Mouse (Mus musculus) megakaryocyte-erythroid progenitor cell, adult 5-6 weeks (primary cell): ENCODE results near the gene Ftl1. TPM values are rescaled to one million over a fixed set of nuclear protein-coding genes. Genes with fewer than 3 reads are reported as not detected.
"Not testable (repeated sequence)": the region's sequence is repeated elsewhere in the genome, so short reads cannot be mapped to it uniquely, and the experiment has no call there.

Experiments used
- ATAC-seq: replicated peaks from 2 replicates; pipeline ENCODE4 v1.8.0; 2016; ENCODE audit warnings: mild to moderate bottlenecking, inconsistent platforms; ENCODE audit not compliant: severe bottlenecking, poor library complexity, low FRiP score, low TSS enrichment
- total RNA-seq, 2 experiments: library from RNA; stranded (forward) in 1 of 2; stranded (reverse) in 1 of 2; fragments of 200-1000, 215-1000 nt in 1 of 2; fragments of >200 nt in 1 of 2; fragmentation: Nextera tagmentation in 1 of 2; gene quantifications; 2 replicates each; pipeline ENCODE4 v1.2.3; 2014 to 2017

Gene Ftl1
- total RNA-seq (2014; fragmentation: Nextera tagmentation): 1,148 and 1,512 TPM in 2 replicates
- 490 and 578 TPM in 2 replicates for total RNA-seq (2017)

DNA sequence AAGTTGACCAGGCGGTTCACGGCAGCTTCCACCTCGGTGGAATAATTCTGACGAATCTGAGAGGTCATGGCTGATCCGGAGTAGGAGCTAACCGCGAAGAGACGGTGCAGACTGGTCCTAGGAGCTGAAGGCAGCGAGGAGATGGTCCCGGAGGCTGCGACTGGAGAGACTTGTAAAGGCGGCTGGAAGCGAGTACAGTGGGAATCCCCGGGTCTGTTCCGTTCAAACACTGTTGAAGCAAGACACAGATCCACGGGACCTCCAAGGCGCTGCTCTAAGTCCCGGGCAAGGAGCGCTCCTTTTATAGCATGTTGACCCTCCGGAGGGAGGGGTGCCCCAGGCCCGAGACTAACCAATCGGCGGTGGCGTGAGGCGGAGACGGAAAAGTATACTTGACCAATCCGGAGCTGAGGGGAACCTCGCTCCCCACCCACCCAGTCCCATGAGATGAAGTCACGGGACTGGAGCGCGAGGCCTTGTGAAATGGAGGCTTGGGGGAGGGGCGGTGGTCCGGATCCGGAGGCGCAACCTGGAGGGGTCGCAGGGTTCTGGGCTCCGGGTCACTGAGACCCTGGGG, at the start of gene Ftl1:
Ftl1 (minus strand) TSS at position 321 of the 577 bp plus-strand sequence.
- peak; percentile 82 for ATAC-seq

DNA sequence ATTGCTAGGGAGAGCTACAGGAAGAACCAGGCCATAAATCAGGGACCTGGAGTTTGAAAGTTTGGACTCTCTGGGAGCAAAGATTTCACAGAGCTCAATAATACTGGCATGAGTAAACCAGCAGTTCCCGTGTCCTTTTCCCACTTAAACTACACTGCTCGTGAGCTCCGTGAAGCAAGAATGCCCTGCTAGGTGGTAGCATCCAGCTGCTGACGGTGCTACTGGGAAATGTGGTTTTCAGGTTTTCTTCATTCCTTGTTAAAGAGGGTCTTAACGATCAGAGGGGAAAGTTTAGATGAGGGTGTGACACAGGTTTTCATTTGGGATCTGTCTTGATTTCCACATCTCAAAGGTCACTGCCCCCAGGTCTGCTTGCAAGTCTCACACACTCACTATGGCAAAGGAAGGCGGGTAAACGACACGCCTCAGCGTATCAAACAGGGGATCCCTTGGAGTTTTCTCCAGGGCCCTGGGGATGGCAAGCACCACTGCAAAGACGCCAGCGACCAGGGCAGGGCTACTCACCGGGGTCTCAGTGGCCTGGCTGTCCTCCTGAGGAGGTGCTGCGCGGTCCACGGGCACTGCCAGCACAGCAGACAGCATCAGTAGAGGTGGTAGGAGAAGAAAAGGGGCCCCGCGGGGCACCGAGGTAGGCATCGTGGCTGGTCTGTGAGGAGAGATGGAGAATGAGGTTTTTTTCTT, 49.6 kb upstream of the Ftl1 start:
- peak; percentile 32 for ATAC-seq

- ATAC-seq: peak; percentile 80
Measured at GRCm38 (mm10) chr7:45508561-45508960, 48.9 kb upstream of the Ftl1 start.

- ATAC-seq: no peak
Measured at GRCm38 (mm10) chr7:45507583-45507982, 47.9 kb upstream of the Ftl1 start.

DNA sequence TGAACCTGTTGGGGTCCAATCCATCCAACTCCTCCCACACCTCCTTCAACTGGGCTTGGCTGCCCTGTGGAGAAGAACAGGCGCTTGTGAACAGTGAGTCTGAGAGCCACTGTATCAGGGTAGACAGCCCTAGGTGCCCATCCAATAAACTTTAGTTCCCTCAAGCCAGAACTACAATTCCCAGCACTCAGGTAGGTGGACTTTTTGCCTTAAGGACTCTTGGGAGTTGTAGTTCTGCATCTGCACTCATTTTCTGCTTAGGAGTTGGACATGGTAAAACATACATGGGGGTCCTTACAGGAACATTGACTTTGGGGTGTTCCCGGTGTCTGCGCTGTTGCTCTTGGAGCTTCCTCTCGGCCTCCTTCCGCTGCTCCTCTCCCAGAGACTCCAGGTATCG, 38.7 kb upstream of the Ftl1 start:
- no peak for ATAC-seq

- ATAC-seq: no peak
Measured at GRCm38 (mm10) chr7:45494548-45494947, 34.9 kb upstream of the Ftl1 start.

DNA sequence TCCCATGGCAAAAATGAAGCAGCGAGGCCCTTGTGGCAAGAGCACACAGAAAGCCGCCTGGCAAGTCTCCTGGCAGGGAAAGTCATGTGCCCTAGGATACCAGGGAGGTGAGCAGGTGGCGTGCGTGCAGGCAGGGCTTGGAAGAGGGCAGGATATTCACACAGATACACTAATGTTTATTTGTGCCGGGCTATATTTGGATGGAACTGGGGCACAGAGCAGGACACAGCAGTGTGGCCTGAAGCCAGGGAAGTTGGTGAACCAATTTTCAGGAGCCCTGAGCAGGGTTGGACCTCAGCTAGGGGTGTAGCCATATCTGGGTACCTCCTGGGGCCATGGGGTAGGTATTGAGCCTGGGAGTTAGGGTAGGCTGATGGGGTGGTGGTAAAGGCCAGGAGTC, 33.3 kb upstream of the Ftl1 start:
- ATAC-seq: no peak

DNA sequence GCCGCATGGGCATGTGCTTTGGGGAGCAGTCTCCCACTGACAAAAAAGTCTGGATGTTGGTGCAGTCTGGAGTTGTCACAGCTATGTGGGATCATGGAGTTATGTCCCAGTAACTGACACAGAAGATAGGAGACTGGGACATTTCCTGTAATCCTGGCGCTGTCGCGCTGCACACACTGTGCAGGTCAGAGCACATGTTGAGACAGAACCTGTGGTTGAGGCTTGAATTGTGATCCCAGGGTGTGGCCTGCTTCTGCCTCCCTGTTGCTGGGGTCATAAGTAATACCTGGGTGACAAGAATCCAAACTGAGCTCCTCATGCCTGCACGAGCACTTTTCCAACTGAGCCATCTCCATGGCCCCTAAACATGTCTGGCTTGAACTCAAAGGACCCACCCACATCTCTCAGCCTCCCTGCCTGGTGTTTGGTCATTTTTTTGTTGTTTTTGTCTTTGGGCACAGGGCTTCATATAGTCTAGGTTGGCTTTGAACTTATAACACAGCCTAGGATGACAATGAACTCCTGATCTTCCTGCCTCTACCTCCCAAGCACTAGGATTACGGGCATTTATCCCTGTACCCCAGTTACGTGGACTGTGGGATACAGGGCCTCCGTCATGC, 32.7 kb upstream of the Ftl1 start:
- no peak for ATAC-seq

- peak; percentile 58; the same call in 1 of the 2 replicates for ATAC-seq
Measured at GRCm38 (mm10) chr7:45491264-45491663, 31.6 kb upstream of the Ftl1 start.

DNA sequence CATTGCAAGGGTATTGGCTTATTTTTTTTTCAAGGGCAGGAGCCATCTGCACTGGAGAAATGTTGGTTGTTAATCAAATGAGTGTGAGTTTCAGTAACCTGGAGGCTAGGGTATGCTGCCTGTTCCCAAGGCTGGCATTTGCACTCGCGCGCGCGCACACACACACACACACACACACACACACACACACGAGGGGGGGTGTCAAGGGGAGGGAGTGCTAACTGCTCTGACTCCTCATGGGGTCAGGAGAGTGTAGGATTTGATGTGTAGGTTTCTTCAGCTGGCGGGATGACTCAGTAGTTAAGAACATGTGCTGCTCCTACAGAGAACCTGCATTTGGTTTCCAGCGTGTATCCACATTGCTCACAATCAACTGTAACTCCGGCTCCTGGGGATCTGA, 31.1 kb upstream of the Ftl1 start:
- ATAC-seq: 0 out of 2 replicates have a peak, but pooled peaks have one; percentile 10

GRCm38 (mm10) chr7:45489578-45489977, 29.9 kb upstream of the Ftl1 start:
- ATAC-seq: peak; percentile 70

GRCm38 (mm10) chr7:45488293-45489204, 28.9 kb upstream of the Ftl1 start, which contains the start of gene Dhdh:
Gene Dhdh, minus strand, starts transcription at chr7:45488805.
- 0 out of 2 replicates have a peak, but pooled peaks have one; percentile 39 for ATAC-seq

GRCm38 (mm10) chr7:45487861-45488292, 28.2 kb upstream of the Ftl1 start:
- ATAC-seq: no peak

DNA sequence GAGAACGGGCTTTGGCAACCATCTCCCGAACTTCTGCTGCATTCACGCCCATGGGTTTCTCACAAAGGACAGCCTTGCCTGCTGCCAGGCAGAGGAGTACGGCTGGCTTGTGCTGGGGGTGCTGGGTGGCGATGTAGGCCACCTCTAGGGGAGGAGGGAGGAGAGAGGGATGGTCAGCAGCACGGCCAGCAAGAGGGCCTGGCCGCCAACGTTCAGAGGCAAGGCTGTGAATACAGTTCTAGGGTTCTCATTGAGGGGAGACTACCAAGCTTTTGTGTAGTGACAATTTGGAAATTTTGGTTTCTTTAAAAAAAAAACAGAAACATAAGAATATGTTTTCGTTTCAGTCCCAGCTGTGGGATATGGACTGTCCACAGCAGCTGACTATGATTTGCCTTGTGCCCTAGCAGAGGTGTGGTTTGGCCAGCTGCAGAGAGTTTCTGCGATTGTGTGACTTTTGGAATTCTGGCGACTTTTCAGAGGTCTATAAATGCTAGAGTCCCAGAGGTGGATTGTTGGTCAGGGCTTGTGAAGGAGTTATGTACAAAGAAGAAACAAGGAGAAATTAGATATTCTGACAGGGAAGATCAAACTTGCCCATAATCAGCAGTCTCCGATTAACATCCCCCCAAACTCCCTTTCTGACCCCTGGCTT, 27.2 kb upstream of the Ftl1 start, which contains the start of gene Gm45808:
Gm45808 (minus strand) TSS at position 51 of the 655 bp plus-strand sequence.
- no peak for ATAC-seq

DNA sequence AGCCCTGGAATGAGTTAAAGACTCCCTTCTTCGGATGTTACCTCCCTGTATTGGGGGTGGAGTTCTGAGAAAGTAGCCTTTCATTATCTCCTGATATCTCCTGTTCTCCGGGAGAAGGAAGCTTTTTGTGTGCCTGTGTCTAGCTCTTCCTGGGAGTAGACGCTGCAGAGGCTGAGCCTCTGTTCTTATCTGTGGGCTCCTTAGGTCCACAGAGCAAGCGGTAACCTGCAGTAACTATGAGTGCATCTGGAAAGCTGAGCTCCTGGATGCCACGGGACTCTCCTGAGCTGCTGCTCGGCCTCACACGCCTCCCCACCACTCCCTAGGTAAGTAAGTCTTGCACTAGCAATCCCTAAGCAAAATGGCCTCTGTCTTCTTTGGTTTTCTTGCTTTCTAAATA, 26.5 kb upstream of the Ftl1 start:
- no peak for ATAC-seq

DNA sequence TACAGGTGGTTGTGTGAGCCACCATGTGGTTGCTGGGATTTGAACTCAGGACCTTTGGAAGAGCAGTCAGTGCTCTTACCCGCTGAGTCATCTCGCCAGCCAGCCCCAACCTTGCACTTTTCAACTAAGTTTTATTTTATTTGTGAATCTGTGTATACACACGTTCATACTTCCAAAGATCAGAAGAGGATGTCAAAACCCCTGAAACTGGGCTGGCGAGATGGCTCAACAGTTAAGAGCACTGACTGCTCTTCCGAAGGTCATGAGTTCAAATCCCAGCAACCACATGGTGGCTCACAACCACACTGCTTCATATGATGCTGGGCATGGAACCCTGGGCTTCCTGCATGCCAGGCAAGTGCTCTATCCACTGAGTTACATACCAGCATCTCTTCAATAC, 25.3 kb upstream of the Ftl1 start:
- not testable (repeated sequence) for ATAC-seq

GRCm38 (mm10) chr7:45482166-45482565, 22.5 kb upstream of the Ftl1 start:
- peak; percentile 51; the same call in 1 of the 2 replicates for ATAC-seq

- ATAC-seq: peak; percentile 79
Measured at GRCm38 (mm10) chr7:45481374-45481927, 21.8 kb upstream of the Ftl1 start, which contains the start of gene Tulp2. Gene Tulp2, plus strand, starts transcription at chr7:45481877.
